Mouse (Mus musculus) heart, postnatal 0 days (tissue): ENCODE measurements around the gene Cfap97d1. TPM values are rescaled to one million over a fixed set of nuclear protein-coding genes. Genes with fewer than 3 reads are reported as not detected.

Experiments used
- ATAC-seq: fragments of 200-750 bp; cut with Nextera tagmentation; 2 replicates; pipeline ENCODE4 v1.8.0; 2017; ENCODE audit warnings: low read depth, moderate number of reproducible peaks, moderate library complexity; ENCODE audit not compliant: insufficient read depth
- DNase-seq: peaks from one replicate; pipeline ENCODE4 v3.0.0-alpha.2; 2016; ENCODE audit warnings: low spot score
- H3K27ac ChIP-seq: fragments of 300-500 bp; sonication (generic); 2 replicates; pipeline ENCODE4 v1.5.1; 2014; ENCODE audit warnings: low read depth, mild to moderate bottlenecking
- H3K27me3 ChIP-seq: fragments of 300-500 bp; sonication (generic); 2 replicates; pipeline ENCODE4 v1.6.1; 2014; ENCODE audit warnings: low read length, mixed read lengths; ENCODE audit not compliant: control insufficient read depth, insufficient read depth
- H3K36me3 ChIP-seq: fragments of 300-500 bp; sonication (generic); replicated peaks from 2 replicates; pipeline ENCODE4 v1.6.1; 2014; ENCODE audit warnings: low read length, mixed read lengths; ENCODE audit not compliant: control insufficient read depth, insufficient read depth
- H3K4me1 ChIP-seq: fragments of 300-500 bp; sonication (generic); 2 replicates; pipeline ENCODE4 v1.6.1; 2014; ENCODE audit warnings: antibody characterized with exemption; ENCODE audit not compliant: control insufficient read depth, insufficient read depth
- H3K4me2 ChIP-seq: fragments of 300-500 bp; sonication (generic); 2 replicates; pipeline ENCODE4 v1.6.1; 2014; ENCODE audit warnings: low read depth, mild to moderate bottlenecking, low read length, moderate library complexity
- H3K4me3 ChIP-seq: fragments of 300-500 bp; sonication (generic); 2 replicates; pipeline ENCODE4 v1.5.1; 2014; ENCODE audit warnings: low read depth, low read length
- H3K9ac ChIP-seq: fragments of 300-500 bp; sonication (generic); replicated peaks from 2 replicates; pipeline ENCODE4 v1.6.1; 2014; ENCODE audit warnings: low read depth, low read length, mixed read lengths
- H3K9me3 ChIP-seq: fragments of 300-500 bp; sonication (generic); replicated peaks from 2 replicates; pipeline ENCODE4 v1.6.1; 2016; ENCODE audit warnings: low read length; ENCODE audit not compliant: control insufficient read depth
- CTCF ChIP-seq: IDR thresholded peaks from 2 replicates; pipeline ENCODE4 v1.5.1; 2016; ENCODE audit warnings: antibody characterized with exemption, control low read depth, low read depth
- EP300 ChIP-seq: IDR thresholded peaks from 2 replicates; pipeline ENCODE4 v1.6.1; 2016; ENCODE audit warnings: antibody characterized with exemption, low read depth
- WGBS: fragments of 180-500 bp; shearing (Covaris S2); extraction: QIAGEN DNeasy Blood & Tissue Kit; methylation state at CpG from one replicate; pipeline ENCODE4 v1.1.7; 2014; 5-methylcytosine and 5-hydroxymethylcytosine counted together
- polyA plus RNA-seq: library from polyadenylated mRNA; unstranded; fragments of >200 nt; fragmentation: Nextera tagmentation; extraction: Ambion mirVana; gene quantifications from 2 replicates; pipeline ENCODE4 v1.2.1, GENCODE M21; 2015
- total RNA-seq: library from RNA; depleted of rRNA; stranded (reverse); fragments of >200 nt; gene quantifications from 2 replicates; pipeline ENCODE4 v1.2.3, GENCODE M21; 2014; ENCODE audit warnings: low replicate concordance

Cfap97d1 gene
- total and polyA plus RNA-seq, 2 experiments from 2014 or later = not detected

DNA sequence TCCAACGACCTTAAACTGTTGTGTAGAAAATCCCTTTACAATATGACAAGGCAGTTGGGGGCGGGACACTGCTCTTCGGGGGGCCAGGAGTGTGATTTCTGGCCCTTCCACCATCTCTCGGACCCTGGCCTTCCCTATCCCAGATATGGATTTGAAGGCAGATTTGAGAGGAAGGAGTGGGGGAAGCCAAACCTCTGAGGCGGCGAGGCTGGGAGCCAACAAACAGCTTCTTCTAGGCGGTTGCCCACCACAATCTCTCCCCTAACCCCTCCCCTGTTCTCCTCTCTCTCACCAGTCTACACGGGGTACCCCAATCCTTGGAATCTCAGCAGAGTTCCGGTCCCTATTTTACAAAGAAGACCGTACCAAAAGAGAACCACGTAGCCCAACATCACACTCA is 21.0 kb upstream of the Cfap97d1 start:
- DNase-seq (no peak), ATAC-seq (no peak)
- Histone ChIP-seq H3K4me1 (peaks cover 18% of the 10 kb centered on the region), H3K4me3 (peak overlapping the region; percentile 65), H3K27me3 (peaks cover 71% of the 10 kb centered on the region), H3K9me3 (no peaks in the 10 kb centered on the region), H3K36me3 (no peaks in the 10 kb centered on the region), H3K9ac (peak overlapping the region; percentile 58), H3K4me2 (peak overlapping the region; percentile 94), H3K27ac (peak overlapping the region; percentile 54; the same call in 1 of the 2 replicates)
- no peak for TF ChIP-seq EP300
- no peak for TF ChIP-seq CTCF
- 8% methylated on average over 11 of the region's 11 CpGs for WGBS

DNA sequence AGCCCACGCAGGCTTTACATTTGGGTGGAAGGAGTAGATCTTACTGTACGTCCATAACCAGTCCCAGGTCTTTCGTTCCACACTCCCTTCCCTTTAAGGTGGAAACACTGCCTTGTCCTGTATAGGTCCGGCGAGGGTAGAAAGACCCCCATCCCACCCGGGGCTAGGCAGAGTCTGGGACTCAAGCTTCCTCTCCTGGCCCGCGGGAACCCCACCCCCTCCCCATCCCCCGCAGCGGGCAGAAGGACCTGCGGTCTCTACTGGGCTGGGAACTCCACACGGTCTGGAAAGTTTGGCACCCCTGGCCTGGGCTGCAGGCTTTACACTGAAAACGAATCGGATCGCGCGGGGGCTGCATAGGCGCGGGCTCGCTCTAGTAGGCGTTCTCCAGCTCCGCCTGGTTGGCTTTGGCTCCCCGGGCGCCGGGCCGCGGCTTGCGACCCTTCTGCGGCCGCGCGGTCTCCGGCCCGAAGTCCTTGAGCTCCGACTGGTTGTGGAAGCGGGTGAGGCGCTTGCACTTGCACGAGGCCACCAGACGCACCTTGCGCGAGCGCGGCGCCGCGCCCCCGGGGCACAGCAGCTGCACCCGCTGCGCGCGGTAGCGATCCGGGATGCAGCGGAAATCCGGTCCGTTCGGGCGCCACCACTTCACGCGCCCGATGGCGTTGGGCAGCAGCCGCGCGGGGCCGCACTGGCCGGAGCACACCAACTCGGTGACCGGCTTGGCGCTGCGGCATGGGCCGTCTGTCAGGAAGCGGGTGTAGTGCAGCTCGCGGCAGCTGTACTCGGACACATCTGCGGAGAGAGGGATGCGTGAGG is 20.4 kb upstream of the Cfap97d1 start:
- ATAC-seq (peak; percentile 31), DNase-seq (no peak)
- Histone ChIP-seq H3K27ac (peak overlapping the region; percentile 54), H3K9me3 (no peaks in the 10 kb centered on the region), H3K4me3 (peak overlapping the region; percentile 65), H3K27me3 (peaks cover 71% of the 10 kb centered on the region), H3K9ac (peak overlapping the region; percentile 58), H3K4me1 (peaks cover 18% of the 10 kb centered on the region), H3K36me3 (no peaks in the 10 kb centered on the region), H3K4me2 (peak overlapping the region; percentile 94)
- WGBS = 1% methylated on average over 77 of the region's 78 CpGs
- TF ChIP-seq CTCF (no peak), EP300 (no peak)

DNA sequence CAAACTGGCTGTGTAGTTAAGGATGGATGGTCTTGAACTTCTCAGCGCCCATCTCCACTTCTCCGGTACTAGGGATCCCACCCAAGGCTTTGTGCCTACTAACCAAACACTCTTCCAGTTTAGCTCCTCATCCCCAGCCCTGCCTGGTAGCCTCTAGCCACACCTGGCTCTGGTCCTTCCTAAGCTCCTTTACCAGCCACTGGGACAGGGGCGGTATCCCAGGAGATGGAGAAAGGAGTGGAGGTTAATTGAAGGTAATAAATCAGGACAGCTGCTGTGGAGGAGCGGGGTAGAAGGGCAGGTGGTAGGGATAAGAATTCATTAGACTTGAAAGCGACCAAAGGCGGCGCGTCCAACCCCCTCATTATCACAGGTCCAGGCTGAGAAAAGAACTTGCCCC is 19.4 kb upstream of the Cfap97d1 start:
- Histone ChIP-seq H3K27me3 (peaks cover 68% of the 10 kb centered on the region), H3K4me2 (peak overlapping the region; percentile 94), H3K36me3 (no peaks in the 10 kb centered on the region), H3K9me3 (no peaks in the 10 kb centered on the region), H3K9ac (no peak overlapping the region), H3K4me1 (peaks cover 18% of the 10 kb centered on the region), H3K4me3 (peak overlapping the region; percentile 65), H3K27ac (no peak overlapping the region)
- 23% methylated on average over 8 of the region's 8 CpGs for WGBS
- ATAC-seq (no peak), DNase-seq (no peak)
- TF ChIP-seq CTCF = no peak
- no peak for TF ChIP-seq EP300

DNA sequence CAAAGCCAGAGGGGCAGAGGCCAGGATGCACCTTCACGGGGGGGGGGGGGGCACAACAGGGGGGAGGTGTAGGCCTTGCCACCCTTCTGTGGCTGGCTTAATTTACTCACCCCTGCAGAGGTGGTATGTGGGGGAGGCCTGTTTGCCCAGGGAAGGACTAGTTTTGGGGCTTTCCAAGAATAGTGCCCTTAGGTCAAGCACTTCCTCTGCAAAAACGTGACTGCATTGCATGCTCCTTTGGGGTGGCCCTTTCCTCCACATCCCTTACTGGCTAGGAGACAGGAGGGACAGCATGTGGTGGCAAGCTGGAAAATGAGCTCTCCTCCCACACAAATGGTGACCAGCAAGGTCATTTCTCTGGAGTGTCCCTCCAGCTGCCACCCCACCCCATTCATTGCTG is 18.5 kb upstream of the Cfap97d1 start:
- Histone ChIP-seq H3K27ac (no peak overlapping the region), H3K4me2 (peak overlapping the region; percentile 2; the same call in 1 of the 2 replicates), H3K27me3 (peaks cover 68% of the 10 kb centered on the region), H3K4me1 (peaks cover 18% of the 10 kb centered on the region), H3K4me3 (peak overlapping the region; percentile 65; the same call in 1 of the 2 replicates), H3K9me3 (no peaks in the 10 kb centered on the region), H3K9ac (no peak overlapping the region), H3K36me3 (no peaks in the 10 kb centered on the region)
- DNase-seq = no peak
- 2% methylated on average over 2 of the region's 2 CpGs for whole genome bisulfite sequencing
- TF ChIP-seq EP300 = no peak
- ATAC-seq = no peak

GRCm38 (mm10) chr11:101966965-101967614 is 17.0 kb upstream of the Cfap97d1 start, which contains the start of gene Sost:
Gene Sost, minus strand, starts transcription at chr11:101967015.
- Histone ChIP-seq H3K36me3 (0 out of 2 replicates have a peak, but pooled peaks cover under 1% of the 10 kb centered on the region), H3K27ac (no peak within 1 kb of the TSS), H3K9me3 (no peaks in the 10 kb centered on the region), H3K27me3 (peaks cover 53% of the 10 kb centered on the region), H3K4me1 (peaks cover 21% of the 10 kb centered on the region), H3K9ac (0 out of 2 replicates have a peak within 1 kb of the TSS, but pooled peaks have one; percentile 12), H3K4me2 (peak within 1 kb of the TSS; percentile 2; the same call in 1 of the 2 replicates), H3K4me3 (no peak within 1 kb of the TSS)
- ATAC-seq (no peak), DNase-seq (no peak)
- TF ChIP-seq CTCF (no peak), EP300 (no peak)
- 30% methylated on average over 10 of the region's 10 CpGs for WGBS
